Mouse (Mus musculus): ENCODE results near the gene Fam173b.

Gene Fam173b

GRCm38 (mm10) chr15:31631396-31631858 is 29.8 kb downstream of the Fam173b start:
- in situ Hi-C loops (cut with MboI; ENCODE audit: low sequenced_read_pairs) = no loop called here

- in situ Hi-C loops (cut with MboI; ENCODE audit: low sequenced_read_pairs) = no loop called here
Observed at GRCm38 (mm10) chr15:31632478-31632877, 30.8 kb downstream of the Fam173b start.

GRCm38 (mm10) chr15:31634582-31634981 is 32.9 kb downstream of the Fam173b start:
- in situ Hi-C loops (cut with MboI; ENCODE audit: low sequenced_read_pairs) = no loop called here

DNA sequence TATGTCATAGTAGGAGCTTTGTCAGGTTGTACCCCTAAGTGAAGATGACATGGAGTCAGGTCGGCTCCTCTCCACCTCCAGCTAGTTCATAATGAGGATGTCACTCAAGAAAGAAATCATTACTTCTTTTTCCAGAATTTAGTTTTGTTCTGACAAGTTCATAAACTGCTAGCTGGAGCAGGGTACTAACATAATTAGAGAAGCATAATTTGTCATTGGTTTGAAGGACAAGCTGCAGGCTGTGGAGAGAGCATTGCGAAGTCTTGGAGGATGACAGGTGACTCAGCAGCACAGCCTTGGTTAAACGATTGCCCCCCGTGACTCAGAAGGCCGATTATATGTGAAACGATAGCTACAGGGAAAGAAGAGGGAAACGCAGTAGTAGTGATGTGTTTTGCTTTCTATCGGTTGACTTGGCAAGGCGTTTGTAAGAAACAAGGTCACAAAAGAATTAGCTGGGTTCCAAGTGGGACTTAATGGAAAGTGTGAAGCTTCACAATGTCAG is 34.5 kb downstream of the Fam173b start:
- in situ Hi-C loops (cut with MboI; ENCODE audit: low sequenced_read_pairs) = no loop called here

- in situ Hi-C loops (cut with MboI; ENCODE audit: low sequenced_read_pairs) = no loop called here
Observed at GRCm38 (mm10) chr15:31647225-31647624, 45.6 kb downstream of the Fam173b start.

DNA sequence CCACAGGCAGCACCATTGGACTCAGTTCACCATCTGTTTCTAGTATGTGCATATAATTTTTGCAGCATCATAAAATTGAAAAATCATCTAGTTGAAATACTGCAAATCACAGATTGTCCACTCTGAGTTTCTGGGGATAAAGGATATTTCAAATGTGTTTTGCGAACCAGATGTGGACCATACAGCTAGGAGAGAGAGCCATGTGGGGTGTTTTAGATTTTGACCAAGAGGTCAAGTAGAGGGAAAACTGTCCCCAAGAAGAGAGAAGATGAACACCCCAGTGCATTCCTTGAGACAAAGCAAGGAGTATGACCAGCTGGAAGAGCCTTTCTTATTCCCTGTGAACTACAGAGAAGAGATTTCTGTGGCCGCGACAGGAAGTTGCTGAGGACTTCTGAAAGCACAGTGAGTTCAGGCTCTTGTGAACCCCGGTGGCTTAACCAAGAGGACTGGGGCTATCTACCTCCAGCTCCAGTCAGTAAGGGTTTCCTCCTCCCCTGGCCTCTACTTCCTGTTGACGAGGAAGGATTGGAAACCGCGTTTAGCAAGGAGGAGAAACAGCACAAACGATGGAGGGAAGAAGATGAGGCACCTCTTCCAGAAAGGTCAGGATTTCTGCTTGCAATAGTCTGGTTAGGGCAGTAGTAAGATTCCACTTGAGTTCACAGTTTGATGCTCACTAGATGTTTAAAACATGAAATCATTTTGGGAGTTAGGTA is 46.4 kb downstream of the Fam173b start:
- in situ Hi-C loops (cut with MboI; ENCODE audit: low sequenced_read_pairs) = no loop called here

- in situ Hi-C loops (cut with MboI; ENCODE audit: low sequenced_read_pairs) = no loop called here
Observed at GRCm38 (mm10) chr15:31649691-31650090, 48.0 kb downstream of the Fam173b start.

DNA sequence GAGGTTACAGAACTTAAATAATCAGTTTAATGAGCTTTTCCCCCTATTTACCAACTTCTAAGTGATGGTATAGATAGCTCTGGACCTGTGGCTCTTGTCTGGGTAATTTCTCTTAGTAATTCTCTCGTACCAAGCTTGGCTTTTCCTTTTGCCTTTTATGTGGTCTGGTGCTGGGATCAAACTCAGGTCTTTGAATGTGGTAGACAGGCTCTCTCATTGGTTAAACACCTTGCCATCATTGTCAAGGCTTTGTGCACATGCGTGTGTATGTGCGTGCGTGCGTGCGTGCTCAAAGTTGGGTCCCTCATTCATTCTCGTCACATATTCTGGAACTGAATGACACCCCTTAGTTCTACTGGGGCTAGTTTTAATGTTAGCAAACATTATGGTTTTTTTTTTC is 49.2 kb downstream of the Fam173b start:
- in situ Hi-C loops (cut with MboI; ENCODE audit: low sequenced_read_pairs) = no loop called here

GRCm38 (mm10) chr15:31660133-31660795 is 58.6 kb downstream of the Fam173b start:
- in situ Hi-C loops (cut with MboI; ENCODE audit: low sequenced_read_pairs) = no loop called here

GRCm38 (mm10) chr15:31660844-31661243 is 59.2 kb downstream of the Fam173b start:
- in situ Hi-C loops (cut with MboI; ENCODE audit: low sequenced_read_pairs) = no loop called here

GRCm38 (mm10) chr15:31661802-31662201 is 60.1 kb downstream of the Fam173b start:
- in situ Hi-C loops (cut with MboI; ENCODE audit: low sequenced_read_pairs) = no loop called here

GRCm38 (mm10) chr15:31663074-31663473 is 61.4 kb downstream of the Fam173b start:
- in situ Hi-C loops (cut with MboI; ENCODE audit: low sequenced_read_pairs) = no loop called here

Data from CH12F3 (cell line).